Mouse (Mus musculus): ENCODE measurements around the gene Cacna1h.

DNA sequence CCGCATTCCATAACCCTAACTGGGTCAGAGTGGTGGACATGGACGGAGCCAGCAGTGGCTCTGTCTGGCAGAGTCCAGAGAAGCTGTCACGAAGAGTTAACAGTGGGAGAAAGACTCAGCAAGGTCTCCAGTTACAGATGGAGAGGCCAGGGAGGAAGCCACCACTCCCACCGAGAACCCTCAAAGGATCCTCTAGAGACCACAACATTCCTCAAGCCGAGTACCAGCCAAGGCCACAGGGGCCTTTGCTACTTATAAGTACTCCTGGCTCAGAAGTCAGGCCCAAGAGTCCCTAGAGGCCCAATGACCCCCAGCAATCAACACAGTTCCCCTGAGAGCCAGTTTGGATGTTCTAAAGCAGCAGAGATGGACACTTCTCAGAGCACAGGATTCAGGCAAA, 4.3 kb downstream of the Cacna1h start:
- TF ChIP-seq EP300 (IDR thresholded peaks at IDR 0.05; ENCODE audit: low read depth) (no peak), CTCF (IDR thresholded peaks at IDR 0.05; ENCODE audit: low read depth) (no peak)
